Mouse (Mus musculus) spleen, postnatal 14 days (tissue): ENCODE data around the gene Fam133b.

Experiments
- DNase-seq, 2 experiments: peaks; one replicate each; pipeline ENCODE4 v3.0.0; 2021 to 2022; ENCODE audit warnings: low spot score in 2 of 2

The Fam133b gene

GRCm38 (mm10) chr5:3543629-3544479, at the start of gene Fam133b:
Gene Fam133b (plus strand): TSS chr5:3543833.
- peak; percentile 94 to 99 for DNase-seq

- DNase-seq = no peak
Observed at GRCm38 (mm10) chr5:3493968-3494367, 49.7 kb upstream of the Fam133b start.

GRCm38 (mm10) chr5:3494452-3495187, 49.0 kb upstream of the Fam133b start:
- DNase-seq = no peak

GRCm38 (mm10) chr5:3497505-3497925, 46.1 kb upstream of the Fam133b start:
- DNase-seq = no peak

GRCm38 (mm10) chr5:3500298-3500697, 43.3 kb upstream of the Fam133b start:
- DNase-seq = no peak

- no peak for DNase-seq
Observed at GRCm38 (mm10) chr5:3500957-3501563, 42.6 kb upstream of the Fam133b start.

GRCm38 (mm10) chr5:3501564-3502001, 42.0 kb upstream of the Fam133b start:
- DNase-seq = no peak

- DNase-seq = no peak
Observed at GRCm38 (mm10) chr5:3502610-3503350, 40.9 kb upstream of the Fam133b start.

GRCm38 (mm10) chr5:3503373-3503772, 40.3 kb upstream of the Fam133b start:
- DNase-seq = no peak

- DNase-seq = no peak
Observed at GRCm38 (mm10) chr5:3503836-3504323, 39.8 kb upstream of the Fam133b start.

GRCm38 (mm10) chr5:3504453-3504852, 39.2 kb upstream of the Fam133b start:
- DNase-seq = no peak

GRCm38 (mm10) chr5:3505553-3505952, 38.1 kb upstream of the Fam133b start:
- DNase-seq = no peak

GRCm38 (mm10) chr5:3508480-3509381, 34.9 kb upstream of the Fam133b start:
- DNase-seq = no peak

- no peak for DNase-seq
Observed at GRCm38 (mm10) chr5:3509503-3509902, 34.1 kb upstream of the Fam133b start.

GRCm38 (mm10) chr5:3511097-3511795, 32.4 kb upstream of the Fam133b start:
- DNase-seq = no peak

GRCm38 (mm10) chr5:3512584-3512983, 31.0 kb upstream of the Fam133b start:
- DNase-seq = no peak

GRCm38 (mm10) chr5:3514901-3515311, 28.7 kb upstream of the Fam133b start:
- no peak for DNase-seq

GRCm38 (mm10) chr5:3515477-3515876, 28.2 kb upstream of the Fam133b start:
- DNase-seq = no peak

GRCm38 (mm10) chr5:3516481-3517075, 27.1 kb upstream of the Fam133b start:
- no peak for DNase-seq
